Comparison of ENCODE assay signal across 8 mouse cellular contexts in the genomic region with DNA sequence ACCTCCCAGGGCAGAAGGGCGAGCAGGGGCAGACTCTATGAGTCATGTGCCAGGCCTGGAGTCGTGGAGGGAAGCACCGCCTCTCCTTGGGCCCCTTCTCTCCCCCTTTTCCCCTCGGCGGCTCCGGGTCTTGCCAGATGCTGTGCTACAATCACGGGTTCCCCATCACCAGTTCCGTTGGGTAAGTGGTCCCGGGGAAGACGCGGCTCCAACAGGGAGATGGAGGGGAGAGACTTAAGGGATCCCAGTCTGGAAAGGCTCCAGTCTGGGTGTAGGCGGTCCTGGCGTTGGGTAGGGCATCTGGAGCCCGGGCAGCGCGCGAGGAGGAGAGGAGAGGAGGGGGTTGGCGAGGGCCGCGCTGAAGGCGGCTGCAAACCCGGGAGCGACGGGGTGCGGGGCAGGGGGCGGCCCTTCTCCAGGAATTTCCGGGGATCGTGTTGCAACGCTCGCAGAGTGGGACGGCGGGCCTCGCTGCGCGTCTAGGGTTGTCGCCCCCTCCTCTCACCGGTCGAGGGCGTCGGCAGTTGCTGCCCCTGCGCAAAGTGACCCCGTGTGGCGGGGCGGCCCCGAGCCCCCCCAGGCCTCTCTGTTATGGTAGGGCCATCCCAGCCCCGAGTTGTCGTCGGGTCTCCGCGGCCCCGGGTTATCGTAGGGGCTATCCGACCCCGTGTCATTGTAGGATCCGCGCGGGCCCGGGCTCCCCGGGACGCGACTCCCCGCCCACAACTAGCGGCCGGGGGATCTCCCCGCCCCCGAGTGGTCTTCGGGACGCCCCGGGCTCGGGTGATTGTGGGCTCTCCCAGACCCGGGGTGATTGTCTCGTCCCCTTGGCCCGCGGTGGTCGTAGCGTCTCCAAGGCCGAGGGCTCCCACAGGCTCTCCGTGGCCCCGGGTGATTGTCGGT. TPM values are rescaled to one million over a fixed set of nuclear protein-coding genes. Genes with fewer than 3 reads are reported as not detected.
DNase-seq lines count a peak whose midpoint lies in the region; ATAC-seq and TF ChIP-seq lines count a peak whose summit lies in the region.

Rab34 (plus strand) TSS at position 100 of the 903 bp plus-strand sequence.

- H3K4me3 ChIP-seq in forebrain, postnatal 0 days (ENCODE audit: low read depth, low read length): peak within 1 kb of the TSS; percentile 80
- peak within 1 kb of the TSS; percentile 59 for H3K4me3 ChIP-seq in liver, embryonic 16.5 days (ENCODE audit: low read depth, low read length)
- peak within 1 kb of the TSS; percentile 69 for H3K4me3 ChIP-seq in neural tube, embryonic 14.5 days (ENCODE audit: low read depth, low read length)

- ATAC-seq in forebrain, postnatal 0 days: peak; percentile 85
- peak; percentile 41 for ATAC-seq in liver, embryonic 16.5 days (ENCODE audit: low read depth)
- peak; percentile 80 for ATAC-seq in neural tube, embryonic 14.5 days (ENCODE audit: low read depth)

- WGBS in forebrain, postnatal 0 days: under 1% methylated on average over 80 of the region's 80 CpGs
- under 1% methylated on average over 79 of the region's 80 CpGs for WGBS in liver, embryonic 16.5 days (ENCODE audit: insufficient replicate concordance)
- under 1% methylated on average over 66 of the region's 80 CpGs for WGBS in neural tube, embryonic 14.5 days

- intact Hi-C loops in heart, postnatal 14 days (cut with DNase I): no loop called here

- DNase-seq in CD4-positive helper T cell, adult 2 months (ENCODE audit: low read depth, low spot score): peak; percentile 37
- DNase-seq in adrenal gland, adult 8-10 months: peak; percentile 69
- DNase-seq in forebrain, postnatal 0 days: peak; percentile 85
- DNase-seq in heart, postnatal 14 days: peak; percentile 77 to 80
- DNase-seq in kidney, postnatal 36 days: peak; percentile 78 to 86
- DNase-seq in urinary bladder, postnatal 4 days (ENCODE audit: low spot score in 2 of 2): peak; percentile 80 to 89

- TF ChIP-seq CTCF in forebrain, postnatal 0 days (IDR thresholded peaks at IDR 0.05; ENCODE audit: low read depth): peak; percentile 41

- H3K36me3 ChIP-seq in forebrain, postnatal 0 days (ENCODE audit: insufficient read depth): peaks cover 24% of the 10 kb centered on the region
- no peaks in the 10 kb centered on the region for H3K36me3 ChIP-seq in liver, embryonic 16.5 days (ENCODE audit: control insufficient read depth, insufficient read depth)
- H3K36me3 ChIP-seq in neural tube, embryonic 14.5 days (ENCODE audit: control insufficient read depth, insufficient read depth, low read length): peaks cover 12% of the 10 kb centered on the region; the same call in 1 of the 2 replicates

- H3K9ac ChIP-seq in forebrain, postnatal 0 days: peak within 1 kb of the TSS; percentile 92
- peak within 1 kb of the TSS; percentile 62 for H3K9ac ChIP-seq in liver, embryonic 16.5 days (ENCODE audit: low read depth, low read length)
- peak within 1 kb of the TSS; percentile 84 for H3K9ac ChIP-seq in neural tube, embryonic 14.5 days (replicated peaks; ENCODE audit: low read depth, low read length)

- H3K27me3 ChIP-seq in forebrain, postnatal 0 days (ENCODE audit: insufficient read depth, low read length): no peaks in the 10 kb centered on the region
- H3K27me3 ChIP-seq in liver, embryonic 16.5 days (ENCODE audit: control insufficient read depth, insufficient read depth, low read depth, low read length): peaks cover 56% of the 10 kb centered on the region
- H3K27me3 ChIP-seq in neural tube, embryonic 14.5 days (ENCODE audit: control insufficient read depth, insufficient read depth, low read length): no peaks in the 10 kb centered on the region

- peak within 1 kb of the TSS; percentile 78 for H3K4me2 ChIP-seq in forebrain, postnatal 0 days (ENCODE audit: low read depth)
- peak within 1 kb of the TSS; percentile 54 for H3K4me2 ChIP-seq in liver, embryonic 16.5 days (ENCODE audit: low read depth, low read length)
- peak within 1 kb of the TSS; percentile 42 for H3K4me2 ChIP-seq in neural tube, embryonic 14.5 days (ENCODE audit: low read depth, low read length)

- H3K27ac ChIP-seq in forebrain, postnatal 0 days (ENCODE audit: low read depth, low read length): peak within 1 kb of the TSS; percentile 95
- peak within 1 kb of the TSS; percentile 61 for H3K27ac ChIP-seq in liver, embryonic 16.5 days (ENCODE audit: low read length)
- H3K27ac ChIP-seq in neural tube, embryonic 14.5 days (ENCODE audit: low read depth, low read length): peak within 1 kb of the TSS; percentile 94

- no peaks in the 10 kb centered on the region for H3K9me3 ChIP-seq in forebrain, postnatal 0 days (ENCODE audit: low read length)
- H3K9me3 ChIP-seq in liver, embryonic 16.5 days (replicated peaks; ENCODE audit: control insufficient read depth, low read length): no peaks in the 10 kb centered on the region
- no peaks in the 10 kb centered on the region for H3K9me3 ChIP-seq in neural tube, embryonic 14.5 days (ENCODE audit: control insufficient read depth, low read length)

- peaks cover 15% of the 10 kb centered on the region for H3K4me1 ChIP-seq in forebrain, postnatal 0 days (ENCODE audit: insufficient read depth)
- peaks cover 6% of the 10 kb centered on the region for H3K4me1 ChIP-seq in liver, embryonic 16.5 days (ENCODE audit: control insufficient read depth, low read depth, low read length)
- peaks cover 4% of the 10 kb centered on the region; the same call in 1 of the 2 replicates for H3K4me1 ChIP-seq in neural tube, embryonic 14.5 days (ENCODE audit: control insufficient read depth, insufficient read depth, low read length)

RNA-seq across cellular contexts. Expression of gene Rab34, which starts in this region (rescaled TPM):
- total RNA-seq in adrenal gland, adult 8-10 months (2022): 100 to 1,000 TPM in 2 of 4 experiments, 10 to 100 TPM in 2; 72.8 to 116 (median 98.4) TPM
- 76.9 and 83.5 TPM in 2 replicates for total RNA-seq in forebrain, postnatal 0 days (2014; rRNA removed)
- 50.8 and 55.5 TPM in 2 replicates for polyA plus RNA-seq in forebrain, postnatal 0 days (2015; fragmentation: Nextera tagmentation; extraction: Ambion mirVana)
- 10 to 100 TPM; 14.2 to 17.8 TPM for total RNA-seq in heart, postnatal 14 days (2021)
- polyA plus RNA-seq in liver, embryonic 16.5 days (2015; fragmentation: Nextera tagmentation; extraction: Ambion mirVana): 11.8 and 16.2 TPM in 2 replicates
- polyA plus RNA-seq in neural tube, embryonic 14.5 days (2014; fragmentation: Nextera tagmentation; extraction: Ambion mirVana): 61.5 and 63.9 TPM in 2 replicates

Comparison
In these comparisons a context has a peak if more than half of its experiments do, and no peak if none do; other contexts are left out.
1. Peak in every context shown above with its lines: DNase-seq, ATAC-seq, H3K4me3 ChIP-seq and H3K27ac ChIP-seq.